ENCODE assay signal across 9 mouse cellular contexts in the genomic region with DNA sequence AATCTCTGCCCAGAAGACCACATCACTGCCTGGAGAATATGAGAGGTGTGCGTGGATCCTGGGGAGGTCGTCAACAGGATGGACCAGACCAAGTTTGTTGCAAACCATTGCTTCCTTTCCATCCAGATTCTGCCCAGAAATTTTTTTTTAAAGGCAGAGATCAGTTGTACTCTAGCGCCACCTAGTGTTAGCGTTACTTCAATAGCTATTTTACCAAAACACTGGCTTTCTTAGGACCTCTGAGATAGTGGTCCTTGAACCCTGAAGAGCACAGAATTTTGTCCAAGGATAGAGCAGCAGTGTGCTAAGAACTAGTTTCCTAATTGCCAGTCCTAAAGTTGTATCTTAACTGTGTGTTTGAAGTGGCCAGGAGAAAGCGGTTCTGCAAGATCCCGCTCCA. TPM values are rescaled to one million over a fixed set of nuclear protein-coding genes. Genes with fewer than 3 reads are reported as not detected.
DNase-seq lines count a peak whose midpoint lies in the region; ATAC-seq lines count a peak whose summit lies in the region.
"Had no signal": no experiment of that assay in that cellular context is flagged by ENCODE, and none has a peak within 500 bp of the region (broad histone marks: within the 10 kb centered on the region; RNA-seq: fewer than 3 reads in every experiment).

No protein-coding gene starts in this region.

- no peaks in the 10 kb centered on the region for H3K4me1 ChIP-seq in intestine, embryonic 15.5 days (replicated peaks)

- H3K27me3 ChIP-seq in intestine, embryonic 15.5 days (replicated peaks), result no peaks in the 10 kb centered on the region
- no peaks in the 10 kb centered on the region for H3K27me3 ChIP-seq in splenic B cell, adult 2 months (ENCODE audit: control insufficient read depth, insufficient read depth, low read length, poor library complexity, severe bottlenecking)

- H3K4me3 ChIP-seq in intestine, embryonic 15.5 days (replicated peaks), result no peak overlapping the region

- no peak overlapping the region for H3K4me2 ChIP-seq in intestine, embryonic 15.5 days (replicated peaks)

- 25% methylated on average over 6 of the region's 6 CpGs for WGBS in intestine, embryonic 15.5 days

- H3K9ac ChIP-seq in intestine, embryonic 15.5 days, result no peak overlapping the region

- DNase-seq in adrenal gland, adult 2 months, result peak; percentile 26
- DNase-seq in adrenal gland, postnatal 25 days, result no peak
- peak; percentile 18 for DNase-seq in right cerebral cortex, postnatal 4 days
- DNase-seq in right cerebral cortex, postnatal 14 days, result no peak
- peak; percentile 85 for DNase-seq in embryo, embryonic 11 days
- DNase-seq in lung, postnatal 36 days, result peak; percentile 72
- peak; percentile 64 for DNase-seq in splenic B cell, adult 2 months (ENCODE audit: low read depth, low spot score)

- H3K27ac ChIP-seq in intestine, embryonic 15.5 days, result no peak overlapping the region

- no peaks in the 10 kb centered on the region for H3K36me3 ChIP-seq in intestine, embryonic 15.5 days
- H3K36me3 ChIP-seq in splenic B cell, adult 2 months (ENCODE audit: control insufficient read depth, insufficient read depth, low read length, poor library complexity, severe bottlenecking), result no peaks in the 10 kb centered on the region

- H3K9me3 ChIP-seq in intestine, embryonic 15.5 days, result no peaks in the 10 kb centered on the region

- ATAC-seq in intestine, embryonic 15.5 days, result peak; percentile 58; the same call in 1 of the 2 replicates

RNA-seq across cellular contexts. Expression of gene Gm10181, which starts 47.6 kb away (rescaled TPM):
- not detected for total RNA-seq in adrenal gland, adult 2 months (2021)
- polyA plus RNA-seq in adrenal gland, adult 2 months (2012; rRNA removed), result not detected in 2 replicates
- not detected in 2 replicates for total RNA-seq in adrenal gland, postnatal 25 days (2021)
- polyA plus RNA-seq in intestine, embryonic 15.5 days (2015; fragmentation: Nextera tagmentation; extraction: Ambion mirVana), result not detected in 2 replicates
- polyA plus RNA-seq: gonadal fat pad, adult 2 months had no signal

Comparison
In these comparisons a context has a peak if more than half of its experiments do, and no peak if none do; other contexts are left out.
1. DNase-seq: peak in adrenal gland, adult 2 months (single experiment), right cerebral cortex, postnatal 4 days (single experiment), embryo, embryonic 11 days (single experiment), lung, postnatal 36 days (single experiment) and splenic B cell, adult 2 months (single experiment); none in adrenal gland, postnatal 25 days (single experiment) and right cerebral cortex, postnatal 14 days (single experiment).